Mouse (Mus musculus): ENCODE results near the gene Gpt2.

DNA sequence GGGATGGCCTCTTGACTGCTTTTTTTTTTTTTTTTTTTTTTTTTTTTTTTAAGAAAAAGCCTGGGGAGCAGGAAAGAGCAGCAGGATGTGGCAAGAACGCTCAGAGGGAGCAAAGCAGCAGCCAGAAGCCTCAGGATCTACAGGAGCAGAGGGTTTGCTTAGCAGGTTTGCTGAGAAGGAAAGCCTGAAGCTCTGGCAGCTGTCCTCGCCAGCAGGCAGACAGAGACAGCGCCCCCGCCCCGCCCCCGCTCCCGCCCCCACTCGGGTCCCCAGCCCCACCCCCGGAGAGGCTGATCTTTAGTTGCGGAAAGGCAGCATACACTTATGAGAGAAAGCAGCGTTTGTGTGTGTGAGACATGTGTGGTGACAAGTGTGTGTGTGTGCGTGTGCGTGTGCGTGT, 40.0 kb upstream of the Gpt2 start:
- TF ChIP-seq USF2 (conservative IDR thresholded peaks at IDR 0.05; ENCODE audit: low read depth, low read length) (no peak), E2F4 (IDR thresholded peaks at IDR 0.05; ENCODE audit: insufficient replicate concordance, low read depth, low read length) (no peak), CHD1 (IDR thresholded peaks at IDR 0.05; ENCODE audit: low read depth, low read length) (no peak), ZC3H11A (IDR thresholded peaks at IDR 0.05; ENCODE audit: low read depth, low read length) (no peak), MXI1 (IDR thresholded peaks at IDR 0.05; ENCODE audit: low read depth, low read length) (no peak), TBP (conservative IDR thresholded peaks at IDR 0.05; ENCODE audit: low read depth, low read length) (no peak), ZNF384 (IDR thresholded peaks at IDR 0.05; ENCODE audit: low read depth, low read length) (peak; percentile 43; the same call in 1 of the 2 replicates), ZKSCAN1 (IDR thresholded peaks at IDR 0.05; ENCODE audit: borderline replicate concordance, low read depth, low read length) (no peak), CTCF (conservative IDR thresholded peaks at IDR 0.05 in 1 of 2, IDR thresholded peaks at IDR 0.05 in 1 of 2; ENCODE audit: low read depth in 2 of 2, low read length in 2 of 2) (no peak), MAZ (IDR thresholded peaks at IDR 0.05; ENCODE audit: low read depth, low read length) (no peak), POLR2A (IDR thresholded peaks at IDR 0.05; ENCODE audit: low read depth, low read length) (no peak), MAX (IDR thresholded peaks at IDR 0.05; ENCODE audit: low read length) (no peak)

All from CH12.LX (cell line).